Mouse (Mus musculus): Measurements from ENCODE around the gene Kmt2e. TPM values are rescaled to one million over a fixed set of nuclear protein-coding genes. Genes with fewer than 3 reads are reported as not detected.
"Not testable (repeated sequence)": the region's sequence is repeated elsewhere in the genome, so short reads cannot be mapped to it uniquely, and the experiment has no call there.

Kmt2e gene
- polyA plus RNA-seq, 1 experiment from 2014 or later: 198 TPM

DNA sequence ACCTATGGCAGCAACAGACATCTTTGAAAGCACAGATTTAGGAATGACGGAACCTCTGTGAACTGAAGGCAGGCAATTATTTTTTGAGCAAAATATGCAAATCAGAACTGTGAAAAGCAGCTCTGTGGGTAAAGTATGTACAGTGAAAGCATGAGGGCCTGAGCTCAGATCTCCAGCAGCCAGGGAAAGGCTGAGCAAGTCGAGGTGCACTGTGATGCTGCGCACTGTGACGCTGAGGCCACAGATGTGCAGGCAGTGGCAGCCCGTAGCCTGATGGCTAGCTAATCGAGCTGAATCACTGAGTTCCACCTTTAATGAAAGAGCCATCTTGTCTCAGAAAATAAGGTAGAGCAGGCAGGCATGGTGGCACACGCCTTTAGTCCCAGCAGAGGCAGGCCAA lies 101.5 kb downstream of the Kmt2e start:
- Histone ChIP-seq H3K4me3 (replicated peaks; ENCODE audit: low read length) (no peak overlapping the region), H3K4me1 (replicated peaks; ENCODE audit: control insufficient read depth, insufficient read depth, low read length) (peaks cover 5% of the 10 kb centered on the region; the same call in 1 of the 2 replicates), H3K4me2 (ENCODE audit: low read length) (no peak overlapping the region), H3K27ac (ENCODE audit: low read length) (peak overlapping the region; percentile 56), H3K9me3 (ENCODE audit: control insufficient read depth, low read length) (no peaks in the 10 kb centered on the region), H3K36me3 (ENCODE audit: control insufficient read depth, insufficient read depth) (peaks cover 4% of the 10 kb centered on the region; the same call in 1 of the 2 replicates), H3K27me3 (replicated peaks; ENCODE audit: control insufficient read depth, insufficient read depth, low read length) (no peaks in the 10 kb centered on the region), H3K9ac (replicated peaks; ENCODE audit: low read depth, low read length) (0 out of 2 replicates have a peak overlapping the region, but pooled peaks have one; percentile 12)
- 0 out of 2 replicates have a peak, but pooled peaks have one; percentile 33 for ATAC-seq
- 53% methylated on average over 7 of the region's 7 CpGs for WGBS

GRCm38 (mm10) chr5:23551687-23552086 lies 117.4 kb downstream of the Kmt2e start:
- H3K4me2 ChIP-seq (ENCODE audit: low read length): no peak overlapping the region
- no peak overlapping the region for H3K27ac ChIP-seq (ENCODE audit: low read length)
- 85% methylated on average over 5 of the region's 5 CpGs for WGBS
- H3K4me1 ChIP-seq (replicated peaks; ENCODE audit: control insufficient read depth, insufficient read depth, low read length): no peaks in the 10 kb centered on the region
- no peaks in the 10 kb centered on the region for H3K9me3 ChIP-seq (ENCODE audit: control insufficient read depth, low read length)
- no peak for ATAC-seq
- no peaks in the 10 kb centered on the region for H3K27me3 ChIP-seq (replicated peaks; ENCODE audit: control insufficient read depth, insufficient read depth, low read length)
- no peak overlapping the region for H3K9ac ChIP-seq (replicated peaks; ENCODE audit: low read depth, low read length)
- H3K4me3 ChIP-seq (replicated peaks; ENCODE audit: low read length): no peak overlapping the region
- H3K36me3 ChIP-seq (ENCODE audit: control insufficient read depth, insufficient read depth): no peaks in the 10 kb centered on the region

- not testable (repeated sequence) for H3K36me3 ChIP-seq (ENCODE audit: control insufficient read depth, insufficient read depth); H3K4me3 ChIP-seq (replicated peaks; ENCODE audit: low read length); ATAC-seq; H3K9me3 ChIP-seq (ENCODE audit: control insufficient read depth, low read length); H3K9ac ChIP-seq (replicated peaks; ENCODE audit: low read depth, low read length); H3K4me2 ChIP-seq (ENCODE audit: low read length); H3K4me1 ChIP-seq (replicated peaks; ENCODE audit: control insufficient read depth, insufficient read depth, low read length); H3K27ac ChIP-seq (ENCODE audit: low read length); H3K27me3 ChIP-seq (replicated peaks; ENCODE audit: control insufficient read depth, insufficient read depth, low read length)
- 64% methylated on average over 3 of the region's 3 CpGs for WGBS
Observed at GRCm38 (mm10) chr5:23553338-23553737, 119.1 kb downstream of the Kmt2e start.

Data from forebrain, embryonic 16.5 days (tissue).